Mouse (Mus musculus): ENCODE data around the gene Serpinb6e.

Serpinb6e gene

DNA sequence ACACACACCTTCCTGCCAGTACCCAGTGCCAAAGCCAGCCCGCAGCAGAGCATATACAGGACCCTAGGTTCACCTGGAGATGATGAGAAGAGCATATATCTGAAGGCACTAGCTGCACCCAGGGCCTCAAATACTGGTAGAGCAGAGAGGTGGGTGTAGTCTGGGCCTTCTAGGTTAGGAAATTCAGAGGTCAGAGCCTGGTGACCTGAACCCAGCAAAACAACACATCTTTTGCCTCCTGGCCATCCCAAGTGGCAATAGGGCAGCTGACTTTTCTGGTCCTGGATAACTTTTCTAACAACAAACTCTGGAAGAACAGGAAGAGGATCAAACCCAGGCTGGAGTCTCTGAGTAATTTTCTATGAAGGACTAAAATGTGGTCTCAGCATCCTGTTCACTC is at the start of gene Serpinb6e:
Gene Serpinb6e, minus strand, starts transcription at position 101 of the 400 bp plus-strand sequence.
- DNase-seq, result no peak

DNA sequence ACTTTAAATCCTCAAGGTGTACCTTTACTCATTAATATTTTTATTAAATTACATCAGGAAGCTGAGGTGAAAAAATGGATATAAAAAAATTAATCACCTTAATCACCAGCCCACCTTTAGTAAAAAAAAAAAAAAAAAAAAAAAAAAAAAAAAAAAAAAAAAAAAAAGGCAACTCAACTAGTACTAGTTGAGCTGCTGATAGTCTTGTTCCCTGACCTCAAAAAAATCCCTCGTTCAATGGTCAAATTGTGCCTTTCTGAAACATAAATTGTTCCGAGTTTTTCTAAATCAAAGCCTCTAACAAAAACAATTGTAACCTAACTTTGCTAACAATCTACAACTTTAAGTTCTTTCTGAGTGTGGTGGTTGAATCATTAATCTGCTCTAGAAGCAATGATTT is 12.5 kb downstream of the Serpinb6e start:
- no peak for DNase-seq

DNA sequence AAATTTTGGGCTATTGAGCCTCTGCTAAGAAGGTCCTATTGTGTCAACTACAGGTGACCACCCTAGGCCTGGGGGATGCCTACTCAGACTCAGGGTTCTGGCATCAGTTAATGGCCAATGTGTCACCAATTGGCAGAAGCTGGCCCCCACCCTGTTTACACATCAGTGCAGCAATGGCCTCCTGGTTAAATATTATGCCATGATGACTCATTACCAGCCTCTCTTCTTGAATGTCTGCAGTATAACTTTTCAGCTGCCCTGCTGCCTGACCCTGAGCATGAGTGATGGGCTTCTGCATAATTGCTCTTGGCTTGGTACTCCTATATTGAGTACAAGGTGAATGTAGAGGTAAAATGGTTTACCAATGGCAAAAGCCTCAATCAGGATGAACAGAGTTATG is 19.8 kb downstream of the Serpinb6e start:
- DNase-seq, result no peak

DNA sequence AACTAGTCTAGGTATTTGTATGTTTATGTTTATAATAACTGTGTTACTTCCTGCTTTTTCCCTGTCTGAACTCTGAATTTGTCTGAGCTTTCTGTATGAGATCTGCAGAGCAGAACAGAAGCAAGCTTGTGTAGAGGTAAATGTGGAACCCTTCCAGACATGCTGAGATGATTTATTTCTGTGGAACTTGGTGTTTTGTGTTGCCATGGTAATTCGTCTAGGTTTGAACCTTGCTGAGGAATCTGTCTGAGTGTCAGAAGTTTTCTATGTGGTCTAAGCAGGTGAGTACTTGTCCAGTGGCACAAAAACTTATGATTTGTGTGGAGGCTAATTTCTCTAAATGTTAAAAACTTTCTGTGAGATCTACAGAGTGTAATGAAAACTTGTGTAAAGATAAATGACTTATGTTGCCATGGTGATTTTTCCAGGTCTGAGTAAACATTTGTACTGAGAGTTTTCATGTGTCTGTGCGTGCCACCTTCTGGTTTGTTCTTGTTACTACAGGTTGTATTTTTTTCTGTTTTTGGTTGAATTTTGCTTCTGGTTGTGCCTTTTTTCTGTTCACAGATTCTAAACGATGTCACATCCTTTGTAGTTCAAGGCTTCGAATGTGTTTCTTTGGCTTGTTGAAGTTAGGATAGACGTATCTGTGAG is 21.6 kb downstream of the Serpinb6e start:
- DNase-seq, result no peak

All from lung, postnatal 4 days (tissue).